Mouse (Mus musculus): Measurements from ENCODE around the gene Creg1.
"Not testable (repeated sequence)": the region's sequence is repeated elsewhere in the genome, so short reads cannot be mapped to it uniquely, and the experiment has no call there.

The Creg1 gene

GRCm38 (mm10) chr1:165751142-165751541 lies 12.4 kb upstream of the Creg1 start:
- no peak for DNase-seq (ENCODE audit: low spot score in 2 of 2)

GRCm38 (mm10) chr1:165751838-165752237 lies 11.7 kb upstream of the Creg1 start:
- no peak for DNase-seq (ENCODE audit: low spot score in 2 of 2)

- no peak for DNase-seq (ENCODE audit: low spot score in 2 of 2)
These were observed 9.3 kb upstream of the Creg1 start for GRCm38 (mm10) chr1:165754205-165754604.

- no peak for DNase-seq (ENCODE audit: low spot score in 2 of 2)
These were observed 8.4 kb upstream of the Creg1 start for GRCm38 (mm10) chr1:165755194-165755593.

GRCm38 (mm10) chr1:165761522-165762305 lies 1.8 kb upstream of the Creg1 start:
- DNase-seq (ENCODE audit: low spot score in 2 of 2), result no peak

- not testable (repeated sequence) for DNase-seq (ENCODE audit: low spot score in 2 of 2)
These were observed 1.0 kb upstream of the Creg1 start for GRCm38 (mm10) chr1:165762498-165762897.

GRCm38 (mm10) chr1:165762914-165763634 lies 472 bp upstream of the Creg1 start:
- DNase-seq (ENCODE audit: low spot score in 2 of 2), result no peak

GRCm38 (mm10) chr1:165764571-165764970 lies 1.0 kb downstream of the Creg1 start:
- DNase-seq (ENCODE audit: low spot score in 2 of 2), result no peak

- DNase-seq (ENCODE audit: low spot score in 2 of 2), result no peak
These were observed 1.5 kb downstream of the Creg1 start for GRCm38 (mm10) chr1:165765041-165765440.

- DNase-seq (ENCODE audit: low spot score in 2 of 2), result no peak
These were observed 2.2 kb downstream of the Creg1 start for GRCm38 (mm10) chr1:165765651-165766294.

GRCm38 (mm10) chr1:165766295-165766890 lies 2.8 kb downstream of the Creg1 start:
- peak in 1 of 2 experiments; percentile 54 for DNase-seq (ENCODE audit: low spot score in 2 of 2)

- DNase-seq (ENCODE audit: low spot score in 2 of 2), result peak in 1 of 2 experiments; percentile 57
These were observed 5.5 kb downstream of the Creg1 start for GRCm38 (mm10) chr1:165768894-165769512.

- no peak for DNase-seq (ENCODE audit: low spot score in 2 of 2)
These were observed 6.7 kb downstream of the Creg1 start for GRCm38 (mm10) chr1:165770181-165770759.

GRCm38 (mm10) chr1:165771491-165771897 lies 7.9 kb downstream of the Creg1 start:
- peak; percentile 65 to 69 for DNase-seq (ENCODE audit: low spot score in 2 of 2)

GRCm38 (mm10) chr1:165771998-165772397 lies 8.5 kb downstream of the Creg1 start:
- DNase-seq (ENCODE audit: low spot score in 2 of 2), result no peak

GRCm38 (mm10) chr1:165775518-165776294 lies 12.2 kb downstream of the Creg1 start:
- peak; percentile 54 to 67 for DNase-seq (ENCODE audit: low spot score in 2 of 2)

- DNase-seq (ENCODE audit: low spot score in 2 of 2), result no peak
These were observed 16.5 kb downstream of the Creg1 start for GRCm38 (mm10) chr1:165779954-165780585.

- DNase-seq (ENCODE audit: low spot score in 2 of 2), result no peak
These were observed 17.1 kb downstream of the Creg1 start for GRCm38 (mm10) chr1:165780586-165781111.

GRCm38 (mm10) chr1:165781426-165781825 lies 17.9 kb downstream of the Creg1 start:
- no peak for DNase-seq (ENCODE audit: low spot score in 2 of 2)

- no peak for DNase-seq (ENCODE audit: low spot score in 2 of 2)
These were observed 18.4 kb downstream of the Creg1 start for GRCm38 (mm10) chr1:165781911-165782310.

Measured in spleen, postnatal 36 days (tissue).